Mouse (Mus musculus) testis, postnatal 14 days (tissue): Measurements from ENCODE around the gene Ccng2.

Experiments used
- DNase-seq: peaks from one replicate; pipeline ENCODE4 v3.0.0; 2021; ENCODE audit warnings: low spot score

Gene Ccng2

DNA sequence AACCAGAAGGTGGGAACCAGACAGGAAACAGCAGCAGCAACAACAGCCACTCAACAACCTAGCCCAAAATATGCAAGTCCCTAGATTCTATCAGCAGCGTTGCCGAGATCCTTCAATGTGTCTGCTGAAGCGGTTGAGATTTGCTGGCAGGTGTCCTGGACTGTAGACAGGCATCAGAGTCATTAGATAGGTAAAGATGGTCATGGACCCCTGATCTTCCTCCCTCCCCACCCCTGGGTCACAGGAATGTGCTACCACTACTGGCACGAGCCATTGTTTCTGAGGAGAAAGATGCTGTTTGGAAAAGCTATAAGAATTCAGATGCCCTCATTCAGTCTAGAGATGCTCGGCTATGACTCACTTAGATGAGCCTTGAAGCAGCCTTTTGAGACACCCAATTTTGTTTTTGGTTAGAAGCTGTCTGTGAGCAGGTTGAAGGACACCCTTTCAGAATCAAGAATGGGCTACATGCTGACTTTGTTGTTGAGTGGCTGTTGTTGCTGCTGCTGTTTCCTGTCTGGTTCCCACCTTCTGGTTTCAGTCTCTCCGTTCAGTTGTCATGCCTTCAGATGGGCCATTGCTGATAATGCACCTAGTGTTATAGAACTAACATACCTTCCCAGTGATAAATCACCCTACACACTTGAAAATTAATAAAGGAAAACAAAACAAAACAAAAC is 3.5 kb upstream of the Ccng2 start:
- no peak for DNase-seq

- no peak for DNase-seq
Measured at GRCm38 (mm10) chr5:93264136-93264700, 2.8 kb upstream of the Ccng2 start.

DNA sequence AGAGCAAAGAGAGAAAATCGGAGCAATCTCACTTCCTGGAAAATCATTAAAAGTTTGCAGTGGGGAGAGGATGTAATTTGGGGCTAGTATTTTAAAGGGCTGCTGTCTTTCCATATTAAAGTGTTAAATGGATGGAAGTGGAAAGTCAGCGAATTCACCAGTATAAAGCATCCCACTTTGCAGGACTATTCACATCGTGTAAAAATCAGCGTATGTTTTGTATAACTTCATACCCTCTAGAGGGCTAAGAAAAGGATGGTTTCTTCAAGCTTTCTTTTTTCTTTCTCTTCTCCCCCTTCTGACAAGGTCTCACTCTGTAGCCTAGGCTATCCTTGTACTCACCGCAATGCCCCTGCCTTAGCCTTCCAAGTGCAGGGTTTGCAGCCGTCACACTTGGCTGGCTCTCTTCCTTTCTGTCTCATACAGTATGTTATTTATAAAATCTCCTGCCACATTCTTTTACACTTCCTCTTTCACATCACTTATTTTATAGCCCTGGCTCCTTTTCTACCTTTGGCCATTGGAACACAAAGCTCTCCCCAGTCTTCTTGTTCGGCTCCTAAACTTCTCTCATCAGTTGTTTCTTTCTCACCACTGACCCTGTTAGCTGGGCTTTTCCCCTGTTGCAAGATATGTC is 1.8 kb upstream of the Ccng2 start:
- no peak for DNase-seq

DNA sequence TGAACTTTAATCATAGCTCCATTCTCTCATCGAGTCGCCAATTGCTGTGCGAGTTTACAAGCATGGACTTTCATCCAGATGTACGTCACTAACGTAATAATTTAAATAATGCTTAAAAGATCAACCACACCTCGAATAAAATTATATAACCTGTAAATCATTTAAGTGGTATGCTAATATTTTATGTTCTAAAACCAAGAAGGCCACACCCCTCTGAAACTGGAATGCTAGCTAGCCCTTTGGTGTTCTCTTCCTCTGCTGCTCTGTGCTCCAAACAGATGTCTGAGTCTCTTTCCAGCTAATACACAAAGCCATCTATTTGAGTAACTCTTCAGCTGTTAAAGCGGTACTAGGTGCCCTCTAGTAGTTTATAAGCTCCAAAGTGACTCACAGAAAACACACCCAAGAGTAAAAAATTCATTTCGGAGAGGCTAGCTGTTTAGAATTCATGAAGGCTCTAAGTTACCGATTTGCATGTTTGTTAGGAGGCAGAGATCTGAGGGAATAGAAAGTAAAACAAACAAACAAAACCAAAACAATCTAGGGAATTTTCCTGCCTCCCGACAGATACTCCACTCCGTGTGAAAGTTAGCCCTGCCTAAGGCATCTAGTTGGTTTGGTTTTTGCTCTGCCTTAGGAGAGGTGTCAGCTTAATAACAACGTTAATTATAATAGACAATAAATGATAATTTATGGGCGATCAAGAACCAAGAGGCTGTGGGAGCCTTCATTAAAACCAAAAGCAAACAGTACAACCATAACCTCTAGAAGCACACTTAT is 1.1 kb upstream of the Ccng2 start:
- no peak for DNase-seq

- DNase-seq: peak; percentile 80
Measured at GRCm38 (mm10) chr5:93267851-93268606, 972 bp downstream of the Ccng2 start.

- no peak for DNase-seq
Measured at GRCm38 (mm10) chr5:93270095-93270494, 3.0 kb downstream of the Ccng2 start.

DNA sequence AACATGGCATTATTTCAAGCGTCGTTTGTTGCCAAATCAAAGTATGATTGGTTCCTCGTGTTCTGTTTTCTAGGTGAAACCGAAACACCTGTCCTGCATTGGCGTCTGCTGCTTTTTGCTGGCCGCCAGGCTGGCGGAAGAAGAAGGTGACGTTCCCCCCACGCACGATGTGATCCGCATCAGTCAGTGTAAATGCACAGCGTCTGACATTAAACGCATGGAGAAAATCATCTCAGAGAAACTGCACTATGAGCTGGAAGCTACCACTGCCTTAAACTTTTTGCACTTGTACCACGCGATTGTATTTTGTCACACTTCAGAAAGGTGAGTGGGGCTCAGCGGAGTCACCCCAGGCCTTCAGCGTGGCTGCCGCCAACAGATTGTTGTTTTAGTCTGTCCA is 3.7 kb downstream of the Ccng2 start:
- no peak for DNase-seq

- DNase-seq: peak; percentile 63
Measured at GRCm38 (mm10) chr5:93282446-93283107, 15.5 kb downstream of the Ccng2 start.

GRCm38 (mm10) chr5:93283109-93283508 is 16.1 kb downstream of the Ccng2 start:
- DNase-seq: no peak

DNA sequence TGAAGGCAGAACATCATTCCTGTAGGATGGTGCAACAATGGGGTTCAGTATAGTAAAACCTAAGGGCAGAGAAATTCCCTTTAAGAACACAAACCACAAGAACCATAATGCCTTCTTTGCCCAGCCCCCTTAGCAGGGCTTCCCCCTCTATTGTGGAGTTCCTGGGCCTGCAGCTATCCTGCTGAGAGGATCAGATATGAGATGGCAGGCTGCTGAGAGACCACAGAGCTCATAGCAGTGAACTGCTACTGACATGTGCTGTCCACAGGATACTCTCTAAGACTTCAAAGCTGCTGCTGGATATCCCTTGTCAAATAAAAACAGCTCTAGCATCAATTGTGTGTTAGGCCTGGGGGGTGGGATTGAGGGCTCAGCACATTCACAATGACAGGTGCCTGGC is 21.5 kb downstream of the Ccng2 start:
- no peak for DNase-seq

GRCm38 (mm10) chr5:93290282-93290681 is 23.2 kb downstream of the Ccng2 start:
- DNase-seq: no peak

GRCm38 (mm10) chr5:93296341-93296746 is 29.3 kb downstream of the Ccng2 start:
- DNase-seq: no peak

DNA sequence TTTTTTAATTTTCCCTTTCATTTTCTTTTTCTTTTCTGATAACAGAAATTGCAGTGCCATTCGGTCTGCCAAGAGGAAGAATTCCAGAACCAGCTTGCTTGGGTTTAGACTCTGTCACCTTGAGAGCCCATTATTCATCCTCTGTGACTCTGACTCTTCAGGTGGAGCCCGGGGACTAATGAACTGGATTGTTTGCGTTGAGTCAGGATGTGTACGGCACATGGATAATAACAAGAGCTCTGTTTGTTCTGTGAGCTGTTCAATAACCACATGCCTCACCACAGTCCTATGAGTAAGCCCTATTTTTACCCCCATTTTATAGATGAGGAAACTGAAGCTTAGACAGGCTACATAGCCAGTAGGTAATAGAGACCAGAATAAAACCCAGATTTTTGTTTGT is 29.7 kb downstream of the Ccng2 start:
- no peak for DNase-seq

DNA sequence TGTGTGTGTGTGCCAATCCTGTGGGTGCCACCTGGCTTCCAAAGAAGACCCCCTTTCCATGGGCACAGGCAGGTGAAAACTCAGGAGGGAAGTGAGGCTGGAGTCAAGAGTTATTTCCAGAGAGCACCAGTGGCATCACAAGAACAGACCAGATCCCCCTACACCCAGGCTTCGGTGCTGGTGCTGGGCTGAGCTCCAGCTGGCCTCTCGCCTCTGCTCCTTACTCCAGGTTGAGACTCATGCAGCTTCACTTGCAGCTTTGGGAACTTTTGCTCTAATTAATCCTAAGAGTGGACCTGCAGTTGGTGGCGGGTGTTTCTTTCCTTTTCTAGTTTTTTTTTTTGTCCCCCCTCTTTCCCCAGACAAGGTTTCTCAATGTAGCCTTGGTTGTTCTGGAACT is 30.3 kb downstream of the Ccng2 start:
- DNase-seq: no peak

GRCm38 (mm10) chr5:93305126-93305830 is 38.2 kb downstream of the Ccng2 start:
- DNase-seq: no peak

DNA sequence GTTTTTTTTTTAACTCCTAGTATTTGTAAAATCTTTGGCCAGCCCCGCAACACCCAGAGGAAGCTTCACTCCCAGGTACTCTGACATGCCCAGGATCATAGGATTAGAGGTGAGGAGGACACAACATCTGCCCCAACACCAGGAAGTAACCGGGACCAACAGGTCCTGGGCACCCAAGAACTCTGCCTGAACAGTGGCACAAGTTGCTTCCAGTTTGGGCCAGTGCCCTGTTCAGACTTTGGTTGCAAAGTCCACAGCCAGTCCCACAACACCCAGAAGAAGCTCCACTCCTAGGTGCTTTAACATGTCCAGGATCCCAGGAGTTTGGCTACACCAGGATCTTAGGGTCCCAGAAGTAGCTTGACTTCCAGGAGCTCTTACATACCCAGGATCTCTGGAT is 41.9 kb downstream of the Ccng2 start:
- no peak for DNase-seq

- peak; percentile 8 for DNase-seq
Measured at GRCm38 (mm10) chr5:93323320-93324001, 56.4 kb downstream of the Ccng2 start.
